Mouse (Mus musculus) testis, adult 2 months (tissue): ENCODE measurements around the gene Hdac9. TPM values are rescaled to one million over a fixed set of nuclear protein-coding genes. Genes with fewer than 3 reads are reported as not detected.

Source experiments
- H3K27ac ChIP-seq: fragments of 200-500 bp; 2 replicates; pipeline ENCODE4 v1.5.1; 2012; ENCODE audit warnings: low read depth, low read length; ENCODE audit not compliant: control insufficient read depth, insufficient read depth
- H3K27me3 ChIP-seq: fragments of 200-500 bp; 2 replicates; pipeline ENCODE4 v1.6.1; 2012; ENCODE audit warnings: mild to moderate bottlenecking, low read length, moderate library complexity; ENCODE audit not compliant: control insufficient read depth, insufficient read depth
- H3K36me3 ChIP-seq: fragments of 200-500 bp; 2 replicates; pipeline ENCODE4 v1.6.1; 2012; ENCODE audit warnings: mild to moderate bottlenecking, low read length; ENCODE audit not compliant: control insufficient read depth, insufficient read depth
- H3K4me1 ChIP-seq: fragments of 200-500 bp; 2 replicates; pipeline ENCODE4 v1.6.1; 2012; ENCODE audit warnings: low read length; ENCODE audit not compliant: control insufficient read depth, insufficient read depth
- H3K4me3 ChIP-seq: fragments of 200-500 bp; 2 replicates; pipeline ENCODE4 v1.5.1; 2012; ENCODE audit warnings: low read depth, mild to moderate bottlenecking, low read length, moderate library complexity, mixed read lengths; ENCODE audit not compliant: control insufficient read depth
- CTCF ChIP-seq: fragments of 200-500 bp; IDR thresholded peaks from 2 replicates; pipeline ENCODE4 v1.5.1; 2012; ENCODE audit warnings: low read depth, mild to moderate bottlenecking, inconsistent platforms, low read length, moderate library complexity; ENCODE audit not compliant: control insufficient read depth, insufficient read depth, insufficient replicate concordance
- POLR2A ChIP-seq: fragments of 200-500 bp; IDR thresholded peaks from 2 replicates; pipeline ENCODE4 v1.6.1; 2012; ENCODE audit warnings: low read depth, mild to moderate bottlenecking, inconsistent platforms, low read length, moderate library complexity; ENCODE audit not compliant: control insufficient read depth
- polyA plus RNA-seq: library from polyadenylated mRNA; depleted of rRNA; stranded (reverse); fragments of >200 nt; gene quantifications from 2 replicates; pipeline ENCODE4 v1.2.3, GENCODE M21; 2012

Gene Hdac9
- polyA plus RNA-seq, 1 experiment: 2.9 TPM

- no peak for TF ChIP-seq POLR2A
- no peak for TF ChIP-seq CTCF
- no peaks in the 10 kb centered on the region for H3K4me1 ChIP-seq
- no peak overlapping the region for H3K27ac ChIP-seq
- no peak overlapping the region for H3K4me3 ChIP-seq
- H3K36me3 ChIP-seq: no peaks in the 10 kb centered on the region
- no peaks in the 10 kb centered on the region for H3K27me3 ChIP-seq
These were observed 668.4 kb downstream of the Hdac9 start for GRCm38 (mm10) chr12:34248193-34249121.

DNA sequence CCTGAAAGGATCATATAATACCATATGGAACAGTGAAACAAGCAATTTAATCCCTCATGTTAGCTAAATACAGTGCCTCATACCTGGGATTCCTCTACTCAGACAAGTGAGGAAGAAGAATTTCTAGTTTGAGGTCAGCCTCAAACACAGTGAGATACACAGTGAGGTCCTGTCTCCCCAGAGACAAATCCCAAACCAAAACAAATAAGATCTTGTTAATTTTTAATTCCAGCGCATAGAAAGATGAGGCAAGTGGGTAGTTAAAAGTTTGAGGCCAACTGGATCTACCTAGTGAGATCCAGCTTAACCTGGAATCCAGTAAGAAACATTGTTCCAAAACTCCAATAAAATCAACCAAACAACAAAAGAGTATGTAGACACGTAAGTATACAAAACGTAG, 678.1 kb downstream of the Hdac9 start:
- H3K36me3 ChIP-seq: no peaks in the 10 kb centered on the region
- TF ChIP-seq CTCF: no peak
- no peak for TF ChIP-seq POLR2A
- H3K27me3 ChIP-seq: no peaks in the 10 kb centered on the region
- no peak overlapping the region for H3K27ac ChIP-seq
- no peak overlapping the region for H3K4me3 ChIP-seq
- no peaks in the 10 kb centered on the region for H3K4me1 ChIP-seq

DNA sequence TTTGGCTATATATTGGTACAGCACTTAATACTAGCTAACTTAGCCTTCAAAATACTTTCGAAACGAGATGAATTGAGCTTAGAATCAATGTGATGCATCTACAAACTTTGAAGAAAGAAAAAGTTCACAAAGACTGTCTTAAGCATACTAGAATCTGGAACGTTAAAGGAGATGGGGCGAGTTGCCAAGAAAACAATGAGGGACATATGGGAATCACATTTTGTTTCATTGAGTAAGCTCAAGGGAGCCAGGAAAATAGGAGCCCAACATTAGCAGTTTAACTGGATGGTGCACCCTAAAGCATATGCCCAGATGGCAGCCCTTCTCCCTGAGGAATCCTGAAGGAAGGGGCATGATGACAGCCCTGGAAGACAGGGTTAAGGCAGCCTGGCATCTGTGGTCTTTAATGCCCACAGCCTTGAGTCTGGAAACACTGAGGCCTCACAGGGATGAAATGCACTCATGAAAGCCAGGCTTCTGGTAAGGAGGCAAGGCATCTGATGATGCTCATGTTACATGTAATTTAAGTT, 685.2 kb downstream of the Hdac9 start:
- Histone ChIP-seq H3K27ac (no peak overlapping the region), H3K36me3 (no peaks in the 10 kb centered on the region), H3K4me1 (no peaks in the 10 kb centered on the region), H3K27me3 (no peaks in the 10 kb centered on the region), H3K4me3 (no peak overlapping the region)
- TF ChIP-seq POLR2A: no peak
- no peak for TF ChIP-seq CTCF

DNA sequence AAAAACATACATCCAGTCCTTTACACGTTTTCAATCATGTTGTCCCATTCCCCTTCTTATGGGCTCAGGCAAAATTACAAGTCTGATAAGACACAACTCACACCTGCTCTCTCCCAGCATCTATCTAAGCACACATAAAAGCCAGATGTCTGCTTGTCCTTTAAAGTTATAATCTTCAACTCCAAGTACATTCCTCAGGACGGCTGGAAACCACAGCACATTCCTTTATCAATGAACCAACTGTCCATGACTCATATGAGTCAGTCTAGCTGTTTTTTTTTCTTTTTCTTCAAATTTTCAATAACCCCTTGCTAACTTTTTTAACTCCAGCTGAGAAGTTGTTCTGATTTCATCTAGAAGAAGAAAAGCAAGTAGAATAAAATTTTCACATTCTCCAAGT, 692.4 kb downstream of the Hdac9 start:
- no peak for TF ChIP-seq CTCF
- no peak for TF ChIP-seq POLR2A
- Histone ChIP-seq H3K4me3 (no peak overlapping the region), H3K27me3 (no peaks in the 10 kb centered on the region), H3K4me1 (no peaks in the 10 kb centered on the region), H3K27ac (no peak overlapping the region), H3K36me3 (no peaks in the 10 kb centered on the region)

DNA sequence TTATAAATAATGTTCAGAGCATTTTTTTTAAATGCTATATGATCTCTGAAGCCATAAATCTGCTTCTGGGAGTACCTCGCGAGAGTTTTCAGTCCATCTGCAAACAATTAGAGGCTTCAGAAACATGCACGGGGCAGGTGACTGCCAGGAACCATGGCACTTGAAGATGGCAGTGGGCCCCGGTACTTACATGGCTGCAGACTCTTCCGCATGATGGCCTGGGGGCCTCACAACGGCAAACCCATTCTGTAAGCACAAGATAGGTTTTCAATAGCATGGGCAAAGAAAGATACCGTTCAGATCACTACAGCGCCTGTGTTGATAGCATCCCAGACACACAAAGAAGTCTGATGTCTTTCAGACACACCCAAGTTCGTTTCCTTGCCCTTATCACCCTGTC, 695.9 kb downstream of the Hdac9 start:
- no peak for TF ChIP-seq CTCF
- TF ChIP-seq POLR2A: no peak
- no peaks in the 10 kb centered on the region for H3K27me3 ChIP-seq
- H3K27ac ChIP-seq: no peak overlapping the region
- no peaks in the 10 kb centered on the region for H3K4me1 ChIP-seq
- no peaks in the 10 kb centered on the region for H3K36me3 ChIP-seq
- no peak overlapping the region for H3K4me3 ChIP-seq

DNA sequence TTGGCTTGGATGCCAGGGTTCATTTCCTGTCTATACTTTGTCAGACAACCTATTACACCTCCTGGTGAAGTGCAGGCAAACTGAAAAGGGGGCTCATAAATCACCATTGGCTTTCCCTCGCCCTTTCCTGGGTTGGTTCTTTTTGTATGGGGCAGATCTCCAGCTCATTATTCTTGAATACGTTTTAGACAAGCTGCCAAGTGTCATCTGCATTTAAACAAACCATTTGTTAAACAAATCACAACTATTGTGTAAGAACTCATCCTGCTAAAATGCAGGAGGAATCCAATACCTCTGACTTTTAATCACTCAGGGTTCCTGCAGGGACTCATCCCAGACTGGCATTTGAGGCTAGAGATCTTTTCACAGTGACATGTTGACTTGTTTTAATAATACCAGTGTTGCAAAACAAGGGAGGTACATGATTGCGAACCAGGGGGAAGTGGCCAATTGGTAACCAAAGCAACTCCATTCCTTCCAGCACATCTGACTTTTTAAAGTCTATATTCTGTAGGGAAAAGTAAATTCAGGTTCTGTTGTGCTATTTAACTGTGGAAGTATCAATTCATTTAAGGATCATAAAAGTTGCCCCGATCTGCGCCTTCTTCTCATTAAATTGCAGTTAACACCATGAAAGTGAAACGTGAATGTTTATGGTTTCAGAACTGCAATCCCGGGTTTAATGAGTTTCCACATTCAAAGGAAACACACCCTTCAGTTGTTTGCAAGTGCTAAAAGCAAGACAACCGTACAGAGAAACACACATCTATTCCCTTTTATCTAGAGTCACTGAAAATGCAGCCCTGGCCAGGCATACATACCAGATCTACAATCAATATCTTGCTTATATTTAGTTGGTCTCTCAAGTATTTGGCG, 696.6 kb downstream of the Hdac9 start:
- H3K4me3 ChIP-seq: no peak overlapping the region
- H3K4me1 ChIP-seq: no peaks in the 10 kb centered on the region
- H3K36me3 ChIP-seq: no peaks in the 10 kb centered on the region
- TF ChIP-seq POLR2A (no peak), CTCF (no peak)
- no peaks in the 10 kb centered on the region for H3K27me3 ChIP-seq
- H3K27ac ChIP-seq: no peak overlapping the region

- no peak overlapping the region for H3K27ac ChIP-seq
- TF ChIP-seq CTCF (no peak), POLR2A (no peak)
- H3K27me3 ChIP-seq: no peaks in the 10 kb centered on the region
- no peaks in the 10 kb centered on the region for H3K36me3 ChIP-seq
- H3K4me1 ChIP-seq: no peaks in the 10 kb centered on the region
- H3K4me3 ChIP-seq: no peak overlapping the region
These were observed 698.3 kb downstream of the Hdac9 start for GRCm38 (mm10) chr12:34218561-34218960.
